Mouse (Mus musculus) frontal cortex, postnatal 14 days (tissue): ENCODE measurements at regions not wholly inside any gene's neighbourhood (a gene's known extent, or its start where the extent isn't known, plus 50 kb on each side); places are given as distances from the start of the nearest gene placed in this dataset.

ENCODE experiments used
- DNase-seq, 2 experiments: peaks; one replicate each; pipeline ENCODE4 v3.0.0; 2022; ENCODE audit warnings: low spot score in 2 of 2

DNA sequence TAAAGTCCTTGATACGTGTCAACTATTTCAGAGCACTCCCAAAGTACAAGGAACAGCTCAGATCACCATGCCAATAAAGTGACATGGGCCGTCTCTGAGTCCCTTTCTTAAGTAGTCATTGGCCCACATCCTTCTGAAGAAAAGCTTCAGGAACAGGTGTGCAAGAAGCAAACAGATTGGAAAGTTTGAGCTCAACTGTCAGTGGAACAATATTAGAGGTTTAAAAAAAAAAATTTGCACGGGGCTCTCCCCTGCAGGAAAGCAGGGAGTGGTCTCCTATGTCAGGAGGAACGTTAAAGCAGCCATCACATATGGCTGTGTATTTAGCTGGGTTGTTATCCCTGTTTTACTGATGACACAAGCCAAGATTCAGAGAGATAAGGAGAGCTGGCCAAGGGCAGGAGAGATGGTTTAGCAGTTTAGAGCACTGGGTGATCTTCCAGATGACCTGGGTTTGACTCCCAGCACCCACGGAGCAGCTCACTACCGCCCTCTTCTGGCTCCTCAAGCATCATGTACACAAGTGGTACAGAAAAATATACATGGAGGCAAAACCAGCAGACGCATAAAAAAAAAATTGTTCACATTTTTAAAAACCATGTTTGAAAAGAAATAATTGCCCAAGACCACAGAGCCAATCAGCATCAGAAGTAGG is 318.3 kb upstream of the Clint1 start:
- DNase-seq = no peak

DNA sequence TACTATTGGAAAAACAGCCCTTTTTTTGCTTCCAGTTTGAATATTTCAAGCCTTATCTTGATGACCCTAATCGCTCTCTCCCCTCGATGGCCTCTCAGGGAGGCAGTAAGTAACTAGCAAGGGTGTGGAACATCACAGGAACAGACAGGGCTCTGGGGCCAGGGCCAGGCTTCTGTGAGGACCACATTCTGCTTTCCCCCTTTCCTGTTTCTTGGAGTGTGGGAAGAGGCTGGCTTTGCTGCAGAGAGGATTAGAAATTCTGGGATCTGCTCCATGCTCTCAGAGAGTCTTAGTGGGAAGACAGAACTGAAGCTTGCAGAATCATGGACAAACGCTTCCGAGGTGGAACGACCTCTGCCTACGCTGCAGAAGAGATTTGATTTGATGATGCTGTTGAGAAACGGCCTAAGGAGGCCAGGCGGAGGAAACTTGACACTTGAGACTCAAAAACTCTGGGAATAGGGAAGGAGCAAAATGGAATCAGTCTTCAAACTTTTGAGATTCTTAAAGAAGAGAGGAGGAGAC is 316.3 kb upstream of the Clint1 start:
- DNase-seq = no peak

DNA sequence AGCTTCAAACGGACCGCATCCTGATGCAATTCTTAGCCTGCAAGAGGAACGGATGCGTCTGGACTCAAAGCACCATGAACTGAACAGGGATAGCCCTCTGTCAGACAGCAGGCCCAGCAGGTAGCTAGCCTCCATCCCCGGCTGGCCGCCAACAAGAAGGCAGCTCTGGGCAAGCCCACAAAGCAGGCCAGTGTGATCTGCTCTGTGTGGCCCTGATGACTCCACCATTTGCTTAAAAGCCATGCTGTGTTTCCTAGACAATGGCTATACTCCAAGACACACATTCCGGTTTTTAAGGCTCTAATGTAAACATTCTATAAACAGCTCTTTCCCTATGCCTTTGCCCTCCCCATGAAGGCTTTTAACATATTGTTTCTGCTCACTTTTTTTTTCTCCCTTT is 313.8 kb upstream of the Clint1 start:
- DNase-seq = no peak

DNA sequence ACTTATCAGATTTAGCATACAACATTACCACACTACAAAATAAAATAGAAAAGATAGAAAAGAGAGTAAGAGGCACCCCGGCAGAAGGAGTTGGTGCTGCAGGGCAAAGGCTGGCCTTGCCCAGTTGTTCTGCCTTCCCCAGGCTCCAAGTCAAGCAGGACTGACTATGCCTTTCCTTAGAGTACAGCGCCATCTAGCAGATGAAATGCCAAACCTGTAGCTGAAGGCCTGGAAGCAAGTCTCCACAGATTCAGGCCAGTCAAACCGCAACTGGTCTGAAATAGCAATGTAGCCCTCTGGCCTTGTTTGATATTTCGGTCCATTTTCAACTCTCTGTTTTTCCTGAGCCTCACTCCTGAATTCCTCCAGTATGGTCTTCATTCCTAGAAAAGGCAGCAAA is 312.4 kb upstream of the Clint1 start:
- DNase-seq = peak; percentile 32 to 67

DNA sequence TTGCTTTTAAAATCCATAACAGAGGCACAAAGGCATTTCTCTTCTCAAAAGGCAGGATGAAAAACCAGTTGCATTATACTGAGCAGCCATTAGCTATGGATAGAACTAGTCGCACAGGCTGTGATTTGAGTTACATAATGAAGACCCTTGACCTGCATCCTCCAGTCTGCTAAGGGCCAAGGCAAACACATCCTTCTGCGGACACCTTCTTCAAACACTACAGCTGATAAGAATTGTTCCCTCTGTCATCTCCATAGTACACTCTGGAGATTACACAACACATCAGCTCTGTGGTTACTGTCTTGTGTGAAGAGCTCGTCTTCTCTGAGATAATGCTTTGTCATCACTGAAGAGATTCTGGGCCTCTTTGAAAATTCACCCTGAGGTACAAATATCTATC is 307.3 kb upstream of the Clint1 start:
- DNase-seq = no peak

DNA sequence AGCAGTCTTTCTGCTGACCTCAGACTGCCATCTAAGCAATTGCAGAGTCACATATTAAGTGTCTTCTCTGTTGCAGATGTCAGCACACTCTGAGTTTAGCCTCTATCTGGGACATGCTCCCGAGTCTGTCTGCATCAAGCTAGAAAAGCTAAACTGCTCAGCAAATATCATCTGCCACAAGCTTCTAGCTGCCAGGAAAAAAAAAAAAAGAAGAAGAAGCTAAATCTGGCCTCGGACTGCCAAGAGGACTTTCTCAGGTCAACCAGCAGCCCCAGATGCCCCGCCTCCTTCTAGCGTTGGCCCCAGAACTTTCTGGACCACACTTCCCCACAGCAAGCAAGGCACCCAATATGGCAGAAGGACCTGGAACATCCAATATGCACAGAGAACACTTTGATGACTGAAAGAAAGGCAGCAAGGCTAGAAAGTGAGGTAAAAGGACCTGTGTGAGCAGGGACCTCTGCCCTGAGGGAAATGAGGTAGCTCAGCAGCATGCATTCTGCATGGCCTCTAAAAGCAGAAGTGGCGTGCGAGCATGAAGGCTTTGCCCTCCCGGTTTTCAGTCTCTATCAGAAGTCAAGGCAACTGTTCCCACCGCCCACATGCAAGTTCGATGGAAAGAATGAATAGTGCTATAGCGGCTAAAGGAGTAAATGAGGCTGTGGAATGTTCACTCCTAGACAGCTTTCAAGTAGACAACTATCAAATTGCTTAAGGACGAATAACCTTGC is 305.8 kb upstream of the Clint1 start:
- no peak for DNase-seq

DNA sequence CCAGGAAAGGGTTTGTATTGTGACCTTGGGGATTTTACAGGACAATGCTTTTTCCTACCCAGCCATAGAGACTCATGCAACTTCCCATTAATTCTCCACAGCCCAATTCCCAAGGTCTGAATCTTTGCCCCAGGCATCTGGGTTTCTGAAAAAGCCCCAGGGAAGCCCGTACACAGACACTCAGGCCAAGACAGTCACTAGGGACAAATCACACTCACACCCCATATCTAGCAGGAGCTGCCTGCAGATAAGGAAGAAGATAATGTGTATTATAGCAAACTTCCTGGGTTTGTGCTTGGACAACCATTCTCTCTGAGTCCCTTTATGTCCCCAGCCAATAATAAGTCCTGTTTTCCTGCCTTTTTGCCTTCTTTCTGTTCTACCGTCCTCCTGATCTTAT is 305.0 kb upstream of the Clint1 start:
- DNase-seq = no peak

DNA sequence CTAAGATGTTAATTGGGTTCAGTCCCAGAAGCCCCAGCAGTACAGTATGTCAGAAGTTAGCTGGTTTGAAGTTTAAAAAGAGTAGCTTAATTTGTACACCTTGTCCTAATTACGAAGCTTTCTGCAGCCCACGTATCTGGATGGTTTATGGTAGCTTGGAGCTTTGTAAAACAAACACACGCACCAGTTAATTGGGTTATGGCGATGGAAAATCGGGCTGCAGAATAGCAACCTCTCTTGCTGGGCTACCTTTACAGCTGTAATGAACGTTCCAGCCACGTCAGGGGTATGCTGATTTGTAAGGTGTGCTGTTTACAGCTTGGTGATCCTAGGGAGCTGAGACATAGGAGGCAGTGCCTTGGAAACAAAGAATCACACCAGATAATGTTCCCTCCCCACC is 301.5 kb upstream of the Clint1 start:
- no peak for DNase-seq

DNA sequence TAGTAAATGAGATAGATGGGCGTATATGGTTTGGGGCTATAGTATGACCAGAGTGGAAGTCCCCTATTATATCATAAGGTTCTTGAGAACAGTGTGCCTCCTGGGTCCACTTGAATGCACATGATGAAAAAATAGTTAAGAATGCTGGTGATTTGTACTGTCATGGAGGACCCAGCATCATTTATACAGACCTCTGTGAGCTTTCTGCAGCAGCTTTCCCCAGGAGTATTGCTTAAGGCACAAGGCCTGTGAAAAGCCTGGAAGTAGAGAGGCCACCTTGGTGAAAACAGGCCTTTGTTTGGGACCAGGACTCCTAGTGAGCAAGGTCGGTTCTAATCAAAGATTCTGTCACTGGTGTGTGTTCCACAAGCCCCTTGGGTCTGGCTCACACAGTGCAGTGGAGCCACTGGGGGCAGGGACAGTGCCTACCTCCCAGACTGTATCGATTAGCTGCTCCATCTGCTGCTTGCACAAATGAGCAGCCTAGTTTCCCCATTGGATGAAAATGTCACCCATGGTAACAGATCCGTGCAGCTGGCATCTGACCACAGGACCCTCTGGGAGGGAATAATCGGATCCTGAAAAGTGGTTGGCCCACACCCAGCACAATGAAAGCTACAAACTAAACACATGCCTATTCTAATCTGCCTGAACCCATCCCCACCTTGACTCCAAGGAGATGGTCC is 274.2 kb upstream of the Clint1 start:
- no peak for DNase-seq

DNA sequence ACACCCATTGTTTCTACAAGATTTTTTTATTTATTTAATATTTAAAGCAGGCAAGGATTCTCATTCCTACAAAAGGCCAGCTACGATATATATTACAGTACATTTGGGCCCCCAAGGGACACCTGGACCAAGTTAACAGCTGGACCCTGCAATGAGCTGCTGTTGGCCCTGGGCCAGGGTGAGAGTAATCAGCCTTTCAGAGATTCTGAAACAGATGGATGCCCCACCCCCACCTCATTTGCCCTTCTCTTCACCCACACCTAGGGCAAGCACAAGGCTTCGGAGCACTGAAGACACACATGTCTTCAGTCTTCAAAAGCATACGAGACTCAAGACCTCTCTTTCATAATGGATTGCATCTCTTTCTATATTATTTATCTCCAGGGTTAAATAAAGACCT is 259.5 kb upstream of the Clint1 start:
- DNase-seq = no peak

DNA sequence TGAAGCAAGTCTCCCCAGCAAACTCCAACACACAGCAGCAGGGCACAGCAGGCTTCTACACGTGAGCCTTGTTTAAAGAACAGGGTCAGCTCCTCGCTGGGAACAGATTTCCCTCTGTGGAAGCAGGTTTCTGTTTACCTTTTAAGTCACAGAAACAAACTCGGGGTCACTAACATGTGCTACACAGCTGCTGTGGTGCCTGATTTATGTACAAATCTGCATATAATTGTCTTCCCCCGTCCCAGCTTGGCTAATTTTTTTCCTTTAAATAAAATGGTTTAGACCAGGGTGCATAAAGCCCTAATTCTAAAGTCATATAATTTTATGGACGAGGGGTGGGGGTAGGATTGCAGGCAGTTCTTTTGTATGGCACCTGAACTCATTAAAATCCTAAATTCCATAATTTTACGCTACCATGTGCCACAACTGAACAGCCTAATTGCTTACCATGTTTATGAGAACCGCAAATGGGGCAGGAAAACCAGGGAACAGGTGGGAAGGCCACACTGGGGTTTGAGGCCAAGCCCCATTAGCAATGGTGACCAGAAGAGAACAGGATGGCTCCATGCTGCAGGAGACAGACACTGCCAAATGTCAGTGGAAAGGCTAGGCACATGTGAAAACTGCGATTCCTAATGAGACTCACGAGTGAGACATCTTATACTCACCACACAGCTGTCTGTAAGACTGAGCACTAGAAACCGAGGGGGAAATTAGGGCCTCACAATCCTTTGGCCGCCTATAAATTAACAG is 258.8 kb upstream of the Clint1 start:
- DNase-seq = no peak

DNA sequence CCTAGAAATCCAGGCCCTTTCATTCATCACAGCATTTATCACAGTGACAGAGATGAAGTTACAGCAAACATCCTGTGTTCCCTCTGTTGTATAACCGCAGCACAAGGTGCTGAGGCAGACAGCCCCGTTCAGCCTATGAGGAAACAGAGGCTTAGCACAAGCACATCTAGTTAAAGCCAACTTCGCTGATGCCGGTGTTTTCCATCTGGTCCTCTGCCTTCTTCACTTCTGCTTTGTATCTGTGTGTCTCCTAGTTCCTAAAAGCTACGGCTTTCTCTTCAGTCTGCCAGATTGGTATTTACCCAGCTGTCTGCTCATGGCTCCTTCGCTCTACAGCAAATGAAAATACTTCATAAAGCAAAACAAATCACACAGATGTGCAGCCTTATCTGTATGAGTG is 256.5 kb upstream of the Clint1 start:
- peak in 1 of 2 experiments; percentile 6 for DNase-seq

DNA sequence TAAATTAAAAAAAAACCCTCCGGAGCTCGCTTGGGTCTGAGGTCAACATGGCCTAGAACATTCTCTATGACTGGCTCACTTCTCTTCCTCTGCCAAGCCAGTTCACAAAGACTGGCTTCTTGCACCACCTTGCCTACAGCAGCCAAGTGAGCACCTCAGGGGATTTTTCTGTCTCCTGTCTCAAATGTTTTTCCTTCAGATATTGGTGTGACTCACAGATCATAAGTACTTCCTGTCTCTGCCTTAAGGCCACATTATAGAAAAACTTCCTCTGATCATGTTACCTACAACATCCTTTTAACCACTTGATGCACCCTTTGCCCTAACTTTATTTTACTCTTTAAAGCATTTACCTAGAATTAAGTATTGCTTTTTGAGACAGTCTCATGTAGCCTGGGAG is 230.0 kb upstream of the Clint1 start:
- no peak for DNase-seq

DNA sequence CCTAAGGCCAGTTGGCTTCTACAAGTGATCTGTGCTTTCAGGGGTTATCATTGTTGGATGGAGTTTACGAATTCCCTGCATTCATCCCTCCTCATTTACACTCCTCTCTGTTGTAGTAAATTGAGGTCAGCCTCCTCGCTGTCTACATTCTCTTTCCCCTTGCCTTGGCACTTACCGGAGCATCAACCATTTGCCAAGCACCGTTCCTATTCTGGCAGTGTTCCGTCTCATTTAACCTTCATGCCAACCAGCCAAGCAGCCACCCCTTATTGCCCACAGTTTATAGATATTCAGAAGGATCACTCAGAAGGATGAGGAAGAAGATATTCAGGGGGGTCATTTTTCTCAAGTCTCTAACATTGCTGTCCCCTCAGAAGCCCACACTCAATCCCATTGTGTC is 229.2 kb upstream of the Clint1 start:
- no peak for DNase-seq

DNA sequence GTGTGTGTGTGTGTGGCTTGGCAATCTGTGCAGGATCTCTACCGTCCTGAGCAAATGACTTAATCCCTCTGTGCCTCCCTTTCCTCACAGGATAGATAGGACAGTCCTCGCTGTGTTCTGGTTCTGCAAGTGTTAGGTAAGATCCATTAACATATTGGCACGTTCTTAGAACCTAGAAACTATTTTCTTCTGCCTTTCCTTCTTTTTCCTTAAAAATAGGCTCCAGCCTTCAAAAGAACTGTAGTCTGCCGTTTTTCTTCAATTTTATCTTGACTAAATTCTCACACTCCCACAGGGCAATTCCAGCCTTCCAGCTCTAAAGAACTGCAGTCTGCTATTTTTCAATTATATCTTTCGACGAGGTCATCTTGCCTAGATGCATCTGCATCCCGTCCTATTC is 227.6 kb upstream of the Clint1 start:
- DNase-seq = no peak

DNA sequence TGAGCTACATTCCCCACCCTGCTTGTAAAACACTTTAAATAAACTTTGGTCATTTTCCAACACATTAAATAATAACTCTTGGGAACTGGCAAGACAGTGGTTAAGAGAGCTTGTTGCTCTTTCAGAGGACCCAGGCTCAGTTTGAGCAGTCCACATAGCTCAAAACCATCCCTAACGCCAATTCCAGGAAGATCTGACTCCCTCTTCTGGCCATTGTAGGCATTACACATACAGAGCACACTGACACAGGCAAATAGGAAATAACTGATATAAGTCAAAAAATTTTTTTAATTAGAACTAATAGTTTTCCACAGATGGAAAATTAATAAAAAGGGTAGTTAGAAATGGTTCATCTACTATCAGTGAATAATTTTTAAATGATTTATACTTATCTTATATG is 222.6 kb upstream of the Clint1 start:
- no peak for DNase-seq

DNA sequence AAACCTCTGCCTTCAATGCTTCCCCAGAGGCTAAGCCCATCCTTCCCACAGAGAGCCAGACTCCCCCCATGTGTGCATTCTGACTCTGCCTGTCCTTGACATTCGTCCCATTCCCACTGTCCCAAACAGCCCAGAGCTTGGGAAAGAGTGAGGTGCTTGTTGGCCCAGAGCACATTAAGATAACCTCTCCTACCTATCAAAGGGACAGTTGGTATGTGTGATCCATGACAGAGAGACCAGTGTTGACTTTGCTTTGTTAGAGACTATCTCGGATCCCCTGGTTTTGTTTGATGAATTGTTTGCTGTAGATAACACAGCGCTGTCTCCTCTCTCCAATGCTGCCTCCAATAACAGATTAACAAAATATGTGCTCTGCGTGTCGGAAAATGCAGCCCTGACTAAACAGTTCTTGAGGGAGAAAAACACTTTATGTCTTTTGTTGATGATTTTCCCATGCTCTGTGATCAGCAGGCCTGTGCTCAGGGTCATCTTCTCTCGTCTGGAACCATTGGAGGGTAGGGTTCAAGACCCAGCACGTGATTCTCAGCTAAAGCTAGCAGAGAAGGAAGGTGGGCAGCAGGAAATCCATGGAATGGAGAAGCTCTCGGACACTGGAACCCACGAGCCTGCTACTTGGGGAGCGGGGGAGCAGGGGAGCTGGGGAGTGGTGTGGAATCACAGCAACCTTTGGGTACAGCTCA is 217.2 kb upstream of the Clint1 start:
- no peak for DNase-seq

DNA sequence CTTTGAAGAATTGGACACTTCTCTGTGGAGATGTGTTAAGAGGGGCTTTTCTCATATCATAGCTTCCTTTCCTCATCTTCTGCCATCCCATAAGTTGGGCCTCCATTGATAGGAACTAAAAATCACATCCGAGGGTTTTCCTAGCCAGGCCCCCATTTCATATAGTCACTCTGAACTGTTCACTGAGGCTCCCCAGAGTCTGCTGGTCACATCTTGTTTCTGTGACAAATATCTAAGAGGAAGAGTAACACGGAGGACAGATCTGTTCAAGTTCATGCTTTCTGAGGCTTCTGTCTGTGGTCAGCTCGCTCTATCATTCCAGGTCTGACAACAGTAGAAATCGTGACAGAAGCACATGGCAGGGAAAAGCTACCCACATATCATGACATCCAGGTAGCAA is 216.0 kb upstream of the Clint1 start:
- DNase-seq = no peak

DNA sequence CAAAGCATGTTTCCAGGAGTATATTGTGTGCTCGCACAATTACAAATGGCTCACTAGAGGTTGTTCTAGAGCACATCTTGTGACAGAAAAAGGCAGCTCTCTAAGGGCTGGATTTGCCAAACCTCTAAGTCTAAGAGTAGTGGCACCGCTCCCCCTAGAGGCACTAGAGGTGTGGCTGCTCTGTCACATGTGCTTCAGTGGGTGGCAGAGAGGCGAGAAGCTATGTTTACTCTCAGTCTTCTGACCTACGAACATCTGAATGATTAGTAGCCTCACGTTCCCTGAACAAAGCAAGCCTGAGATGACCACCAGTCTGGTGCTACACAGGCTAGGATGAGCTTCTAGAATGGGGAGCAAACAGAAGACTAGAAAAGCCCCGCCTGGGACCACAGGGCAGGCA is 212.6 kb upstream of the Clint1 start:
- no peak for DNase-seq

DNA sequence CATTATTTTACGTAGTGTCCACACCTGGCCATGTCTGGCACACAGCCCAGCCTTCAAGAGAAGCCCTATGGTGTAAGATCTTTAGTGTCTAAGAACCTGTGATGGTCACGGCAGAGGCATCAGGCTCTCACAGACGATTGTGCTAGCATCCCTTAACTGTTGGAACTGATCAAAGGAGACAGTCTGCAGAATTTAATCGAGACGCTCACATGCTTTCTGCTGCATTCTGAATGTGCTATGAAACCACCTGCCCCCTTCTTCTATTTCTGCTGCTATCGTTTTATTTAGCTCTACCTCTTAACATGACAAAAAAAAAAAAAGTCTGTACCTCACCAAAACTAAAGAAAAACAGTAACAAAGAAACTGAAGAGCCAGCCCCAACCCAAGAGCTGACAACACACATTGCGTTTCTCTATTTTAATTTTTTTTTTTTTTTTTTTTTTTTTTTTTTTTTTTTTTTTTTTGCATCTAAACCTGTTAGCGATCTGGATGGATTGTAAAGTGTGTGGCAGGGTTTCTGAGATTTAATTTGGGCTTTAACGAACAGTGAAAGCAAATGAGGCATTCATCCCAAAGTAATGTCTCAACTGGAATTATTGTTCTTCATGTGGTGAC is 209.6 kb upstream of the Clint1 start:
- no peak for DNase-seq

DNA sequence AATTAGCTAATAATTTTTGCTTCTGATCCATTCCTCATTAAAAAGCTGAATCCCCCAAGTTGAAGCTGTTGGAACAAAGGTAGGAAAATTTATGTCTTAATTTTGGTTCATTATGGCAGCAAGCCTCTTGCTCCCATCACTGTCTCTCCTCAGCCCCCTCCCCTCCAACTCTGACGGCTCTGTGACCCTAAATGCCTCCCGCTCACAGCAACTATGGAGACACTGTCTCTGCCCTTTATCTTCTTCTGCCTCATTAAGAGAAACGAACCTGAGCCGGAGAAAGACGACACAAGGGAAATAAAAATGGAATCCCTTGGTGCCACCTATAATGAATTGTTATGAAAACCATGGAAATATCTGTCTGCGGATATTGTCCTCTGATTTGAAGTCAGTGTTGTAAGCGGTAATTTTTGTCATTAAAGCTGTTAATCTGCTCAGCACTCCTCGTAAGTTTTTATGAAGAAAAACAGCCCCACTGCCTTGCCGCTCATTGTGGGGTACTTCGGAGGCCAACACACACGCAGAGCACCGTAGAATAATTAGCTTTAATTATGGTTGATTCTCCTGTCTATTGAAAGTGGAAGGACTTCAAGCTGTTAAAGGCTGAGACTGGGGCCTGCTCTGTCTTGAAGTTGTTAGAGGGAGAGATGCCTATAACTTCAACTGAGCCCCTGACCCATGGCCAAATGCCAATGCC is 208.1 kb upstream of the Clint1 start:
- DNase-seq = no peak
